Mouse (Mus musculus): ENCODE measurements around the gene 9130023H24Rik.

DNA sequence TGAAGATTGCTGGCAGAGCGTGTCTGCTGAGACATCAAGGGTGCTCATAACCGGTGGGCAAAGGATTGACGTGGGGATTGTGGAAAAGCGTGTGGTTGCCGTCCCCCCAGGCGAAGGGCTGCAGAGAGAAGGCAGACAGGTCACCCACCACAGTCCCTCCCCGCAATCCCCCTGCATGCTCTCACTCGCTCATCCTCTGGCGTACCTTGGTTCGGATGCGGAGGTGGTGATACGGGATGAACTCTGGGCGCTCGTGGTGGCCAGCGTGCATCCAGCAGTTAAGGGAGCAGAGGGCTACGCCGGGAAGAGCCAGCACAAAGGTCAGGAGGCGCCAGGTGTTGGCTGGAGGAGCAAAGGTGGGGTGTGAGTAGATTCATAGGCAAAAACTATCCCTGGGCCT is 32.1 kb downstream of the 9130023H24Rik start:
- TF ChIP-seq CTCF (IDR thresholded peaks at IDR 0.05; ENCODE audit: low read depth) (no peak), EP300 (IDR thresholded peaks at IDR 0.05; ENCODE audit: low read depth) (no peak)

Data from liver, postnatal 0 days (tissue).